Mouse (Mus musculus): Measurements from ENCODE around the gene Noto. TPM values are rescaled to one million over a fixed set of nuclear protein-coding genes. Genes with fewer than 3 reads are reported as not detected.

Noto gene
- polyA plus RNA-seq (2015; fragmentation: Nextera tagmentation; extraction: Ambion mirVana) = not detected in 2 replicates

DNA sequence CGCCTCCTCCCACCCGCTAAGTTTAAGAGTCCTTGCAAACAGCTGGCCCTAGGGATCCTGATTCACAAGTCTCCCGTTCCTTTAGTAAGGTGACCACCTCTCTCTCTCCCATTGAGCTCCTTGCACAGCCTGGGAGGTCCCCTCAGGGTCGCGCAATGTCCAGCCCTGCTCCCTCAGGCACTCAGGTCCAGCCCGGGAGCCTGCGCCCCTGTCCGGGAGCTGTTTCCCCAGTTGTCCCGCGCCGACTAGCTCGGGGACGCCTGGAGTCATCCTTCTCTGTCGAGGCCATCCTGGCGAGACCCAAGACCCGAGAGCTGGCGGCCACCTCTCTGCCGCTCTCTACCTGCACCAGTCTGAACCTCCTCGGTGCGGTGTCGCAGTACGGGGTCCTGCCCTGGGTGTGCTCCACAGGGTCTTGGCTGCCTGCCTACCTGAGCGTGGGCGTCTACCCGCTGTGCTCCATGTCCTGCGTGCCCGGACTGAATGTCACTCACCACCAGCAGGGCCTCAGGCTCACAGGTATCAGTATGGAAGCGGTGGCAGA, at the start of gene Noto:
Gene Noto, plus strand, starts transcription at position 51 of the 544 bp plus-strand sequence.
- H3K36me3 ChIP-seq = no peaks in the 10 kb centered on the region
- no peak within 1 kb of the TSS for H3K27ac ChIP-seq (replicated peaks)
- H3K4me1 ChIP-seq = peaks cover 8% of the 10 kb centered on the region
- H3K4me3 ChIP-seq = peak within 1 kb of the TSS; percentile 15
- WGBS = 11% methylated on average over 28 of the region's 28 CpGs
- no peak for ATAC-seq (ENCODE audit: extremely low read depth, insufficient number of reproducible peaks, low FRiP score, low TSS enrichment)
- H3K9ac ChIP-seq = no peak within 1 kb of the TSS; the same call in 1 of the 2 replicates
- peaks cover 76% of the 10 kb centered on the region for H3K27me3 ChIP-seq (replicated peaks)
- no peaks in the 10 kb centered on the region for H3K9me3 ChIP-seq
- H3K4me2 ChIP-seq = peak within 1 kb of the TSS; percentile 54

DNA sequence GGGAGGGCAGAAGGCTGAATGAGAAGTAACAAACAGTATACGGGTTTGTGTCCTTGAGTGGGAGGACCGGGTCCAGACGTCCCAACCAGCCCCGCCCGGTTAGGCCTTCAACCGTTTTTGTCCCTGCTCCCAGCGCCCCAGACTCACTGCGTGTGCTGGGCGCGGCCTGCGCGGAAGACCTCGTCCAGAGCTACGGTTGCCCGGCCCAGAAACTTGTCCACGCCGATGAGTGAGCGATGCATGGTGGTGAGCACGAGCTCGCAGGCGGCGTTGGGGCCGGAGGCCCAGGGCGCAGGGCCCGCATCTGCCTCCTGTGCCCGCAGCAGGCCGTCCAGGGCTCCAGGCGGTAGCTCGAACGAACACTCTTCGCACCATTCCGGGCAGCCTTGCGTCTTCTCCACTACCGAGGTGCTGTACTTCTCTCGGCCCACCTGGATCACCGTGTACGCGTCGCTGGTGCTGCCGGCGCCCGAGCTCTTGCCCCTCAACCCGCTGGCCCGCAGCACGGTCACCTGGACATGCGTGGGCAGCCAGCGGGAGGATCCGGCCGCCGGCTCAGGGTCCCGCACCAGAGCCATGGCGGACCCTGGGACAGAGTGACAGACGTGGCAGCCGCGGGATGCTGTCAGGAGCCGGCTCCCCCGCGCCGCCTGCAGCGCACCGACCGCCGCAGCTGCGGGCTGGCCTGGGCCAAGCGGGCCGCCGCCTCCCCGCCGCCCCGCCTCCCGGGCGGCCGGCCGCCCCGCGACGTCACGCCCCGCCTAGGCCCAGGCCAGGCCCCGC, 49.5 kb upstream of the Noto start, which contains the start of gene Rab11fip5:
Gene Rab11fip5, minus strand, starts transcription at position 684 of the 783 bp plus-strand sequence.
- peaks cover 70% of the 10 kb centered on the region for H3K4me1 ChIP-seq
- peaks cover 15% of the 10 kb centered on the region; the same call in 1 of the 2 replicates for H3K36me3 ChIP-seq
- H3K9ac ChIP-seq = peak within 1 kb of the TSS; percentile 98
- peak within 1 kb of the TSS; percentile 94 for H3K4me3 ChIP-seq
- no peak for ATAC-seq (ENCODE audit: extremely low read depth, insufficient number of reproducible peaks, low FRiP score, low TSS enrichment)
- H3K4me2 ChIP-seq = peak within 1 kb of the TSS; percentile 75
- no peaks in the 10 kb centered on the region for H3K27me3 ChIP-seq (replicated peaks)
- H3K27ac ChIP-seq (replicated peaks) = peak within 1 kb of the TSS; percentile 96
- no peaks in the 10 kb centered on the region for H3K9me3 ChIP-seq
- WGBS = 2% methylated on average over 79 of the region's 80 CpGs

DNA sequence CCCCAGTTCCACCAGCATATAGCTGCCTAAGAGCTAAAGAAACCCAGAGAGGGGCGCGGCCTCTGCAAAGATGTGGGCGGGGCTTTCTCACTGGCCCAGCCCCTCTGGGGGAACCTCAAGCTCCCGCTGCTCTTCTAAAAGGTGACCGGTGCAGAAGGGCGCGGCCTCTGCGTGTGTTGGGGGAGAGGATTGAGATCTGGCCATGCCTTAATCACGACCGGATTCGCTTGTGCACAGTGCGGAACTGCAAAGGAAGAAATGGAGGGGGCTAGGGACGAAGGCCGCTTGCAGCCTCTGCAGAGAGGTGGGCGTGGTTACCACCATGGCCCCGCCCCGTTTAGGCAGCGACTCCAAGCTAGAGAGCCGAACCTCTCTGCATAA, 49.0 kb upstream of the Noto start:
- no peaks in the 10 kb centered on the region for H3K27me3 ChIP-seq (replicated peaks)
- no peaks in the 10 kb centered on the region for H3K9me3 ChIP-seq
- H3K27ac ChIP-seq (replicated peaks) = peak overlapping the region; percentile 96
- peaks cover 15% of the 10 kb centered on the region; the same call in 1 of the 2 replicates for H3K36me3 ChIP-seq
- H3K9ac ChIP-seq = peak overlapping the region; percentile 98
- H3K4me2 ChIP-seq = peak overlapping the region; percentile 75
- WGBS = 0% methylated on average over 19 of the region's 19 CpGs
- peak overlapping the region; percentile 94 for H3K4me3 ChIP-seq
- peak; percentile 95 for ATAC-seq (ENCODE audit: extremely low read depth, insufficient number of reproducible peaks, low FRiP score, low TSS enrichment)
- peaks cover 64% of the 10 kb centered on the region for H3K4me1 ChIP-seq

DNA sequence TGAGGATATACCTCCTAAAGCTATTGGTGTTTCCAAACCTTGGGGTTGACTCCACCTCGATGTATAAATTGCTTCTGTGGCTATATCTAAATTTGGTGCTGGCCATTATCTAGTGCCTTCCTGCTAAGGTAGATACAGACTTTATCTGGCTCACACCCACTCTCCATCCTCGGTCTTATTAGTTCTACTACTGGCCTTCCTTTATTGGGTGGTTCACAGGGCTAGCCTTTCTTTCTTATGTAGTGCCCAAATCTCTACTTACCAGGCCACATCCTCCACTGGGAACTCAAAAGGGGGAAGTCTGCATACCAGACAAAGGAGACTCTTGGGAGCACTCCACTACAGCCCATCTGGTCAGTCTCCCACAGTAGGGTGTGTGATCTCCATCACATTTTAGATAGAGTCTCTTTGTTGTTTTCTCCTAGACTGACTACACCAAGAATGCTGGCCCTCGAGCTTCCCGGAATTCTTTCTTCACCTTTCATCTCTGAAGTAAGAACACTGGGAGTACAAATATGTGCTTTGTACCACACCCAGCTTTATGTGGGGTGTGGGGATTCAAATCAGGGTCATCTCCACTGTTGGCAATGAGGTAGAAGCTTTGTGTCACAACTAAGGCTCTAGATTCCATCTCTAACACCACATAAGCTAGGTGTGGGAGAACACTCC, 46.5 kb upstream of the Noto start:
- WGBS = 41% methylated on average over 4 of the region's 4 CpGs
- Histone ChIP-seq H3K9ac (no peak overlapping the region), H3K4me2 (no peak overlapping the region), H3K27ac (replicated peaks) (no peak overlapping the region), H3K27me3 (replicated peaks) (no peaks in the 10 kb centered on the region), H3K4me3 (no peak overlapping the region), H3K36me3 (no peaks in the 10 kb centered on the region), H3K4me1 (peaks cover 50% of the 10 kb centered on the region), H3K9me3 (no peaks in the 10 kb centered on the region)
- no peak for ATAC-seq (ENCODE audit: extremely low read depth, insufficient number of reproducible peaks, low FRiP score, low TSS enrichment)

DNA sequence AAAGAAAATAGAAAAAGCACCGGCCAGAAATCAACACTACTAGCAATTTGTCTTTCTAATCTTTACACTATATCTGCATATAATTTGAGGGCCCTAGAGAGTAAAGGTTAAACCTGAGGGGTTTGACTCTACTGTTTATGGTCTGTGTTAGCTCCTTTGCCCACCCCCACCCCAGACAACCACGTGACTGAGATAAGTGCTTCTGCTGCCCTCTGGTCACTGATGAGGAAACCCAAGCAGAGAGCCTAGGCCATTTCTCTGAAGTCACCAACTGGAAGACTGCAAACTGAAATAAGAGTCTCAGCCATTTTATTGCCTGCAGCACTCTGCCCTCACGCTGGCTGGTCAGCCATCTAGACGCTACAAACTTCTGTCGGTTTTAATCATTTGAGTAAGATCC, 45.8 kb upstream of the Noto start:
- Histone ChIP-seq H3K4me1 (peaks cover 43% of the 10 kb centered on the region), H3K27ac (replicated peaks) (no peak overlapping the region), H3K4me2 (no peak overlapping the region), H3K4me3 (no peak overlapping the region), H3K9me3 (no peaks in the 10 kb centered on the region), H3K36me3 (no peaks in the 10 kb centered on the region), H3K27me3 (replicated peaks) (no peaks in the 10 kb centered on the region), H3K9ac (no peak overlapping the region)
- 55% methylated on average over 5 of the region's 5 CpGs for WGBS
- ATAC-seq (ENCODE audit: extremely low read depth, insufficient number of reproducible peaks, low FRiP score, low TSS enrichment) = no peak

DNA sequence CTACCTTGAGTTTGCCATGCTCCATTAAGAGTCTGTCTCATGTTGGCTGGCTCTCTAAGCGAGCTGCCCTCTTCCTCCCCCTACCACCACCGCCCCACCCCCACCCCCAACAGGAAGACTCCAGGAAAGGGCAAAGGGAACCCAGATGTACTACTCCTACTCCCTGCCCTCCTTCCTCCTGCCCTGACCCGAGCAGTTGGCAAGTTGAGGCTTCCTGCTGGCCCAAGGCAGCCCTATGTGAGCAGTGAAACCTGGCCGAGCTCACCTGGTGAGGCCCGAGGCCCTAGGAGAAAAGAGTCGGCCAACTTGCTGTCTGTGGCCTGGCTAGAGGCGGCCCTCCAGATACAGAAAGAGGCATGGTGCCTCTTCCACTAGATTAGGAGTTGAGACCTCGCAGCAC, 45.1 kb upstream of the Noto start:
- no peaks in the 10 kb centered on the region for H3K27me3 ChIP-seq (replicated peaks)
- no peak overlapping the region for H3K4me3 ChIP-seq
- ATAC-seq (ENCODE audit: extremely low read depth, insufficient number of reproducible peaks, low FRiP score, low TSS enrichment) = no peak
- H3K4me1 ChIP-seq = peaks cover 40% of the 10 kb centered on the region
- no peaks in the 10 kb centered on the region for H3K9me3 ChIP-seq
- H3K27ac ChIP-seq (replicated peaks) = no peak overlapping the region
- H3K4me2 ChIP-seq = no peak overlapping the region
- WGBS = 45% methylated on average over 8 of the region's 8 CpGs
- H3K9ac ChIP-seq = no peak overlapping the region
- H3K36me3 ChIP-seq = no peaks in the 10 kb centered on the region

DNA sequence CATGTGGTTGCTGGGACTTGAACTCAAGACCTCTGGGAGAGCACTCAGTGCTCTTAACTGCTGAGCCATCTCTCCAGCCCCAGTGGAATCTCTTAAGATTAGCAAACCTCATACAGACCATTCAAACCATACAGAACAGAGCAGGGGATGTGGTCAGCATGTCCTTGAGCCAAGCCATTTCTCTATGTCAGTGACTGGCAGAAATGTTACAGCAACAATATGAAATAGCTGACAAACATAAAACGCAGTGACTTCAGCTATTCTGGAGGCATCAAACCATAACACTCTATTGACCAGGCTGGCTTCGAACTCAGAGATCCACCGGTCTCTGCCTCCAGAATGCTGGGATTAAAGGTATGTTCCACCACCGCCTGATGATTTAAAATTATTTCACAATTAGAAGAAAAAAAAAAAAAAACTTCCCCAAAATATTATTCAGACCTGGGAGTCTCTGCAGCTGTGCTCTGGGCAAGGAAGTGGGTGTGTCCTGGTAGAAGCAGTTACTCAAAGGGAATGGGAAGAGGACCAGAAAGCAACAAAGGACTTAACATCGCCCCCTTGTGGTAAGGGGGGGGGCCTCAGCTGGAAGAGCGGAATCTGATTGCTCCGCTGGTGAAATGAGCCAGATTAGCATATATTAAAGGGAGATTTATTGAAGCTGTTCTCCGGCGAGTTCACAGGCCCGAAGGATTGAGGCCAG, 43.3 kb upstream of the Noto start:
- WGBS = 28% methylated on average over 10 of the region's 10 CpGs
- Histone ChIP-seq H3K9me3 (no peaks in the 10 kb centered on the region), H3K9ac (peak overlapping the region; percentile 59), H3K27me3 (replicated peaks) (no peaks in the 10 kb centered on the region), H3K36me3 (no peaks in the 10 kb centered on the region), H3K4me2 (peak overlapping the region; percentile 62), H3K4me1 (peaks cover 36% of the 10 kb centered on the region), H3K27ac (replicated peaks) (no peak overlapping the region), H3K4me3 (peak overlapping the region; percentile 24)
- 0 out of 2 replicates have a peak, but pooled peaks have one; percentile 23 for ATAC-seq (ENCODE audit: extremely low read depth, insufficient number of reproducible peaks, low FRiP score, low TSS enrichment)

DNA sequence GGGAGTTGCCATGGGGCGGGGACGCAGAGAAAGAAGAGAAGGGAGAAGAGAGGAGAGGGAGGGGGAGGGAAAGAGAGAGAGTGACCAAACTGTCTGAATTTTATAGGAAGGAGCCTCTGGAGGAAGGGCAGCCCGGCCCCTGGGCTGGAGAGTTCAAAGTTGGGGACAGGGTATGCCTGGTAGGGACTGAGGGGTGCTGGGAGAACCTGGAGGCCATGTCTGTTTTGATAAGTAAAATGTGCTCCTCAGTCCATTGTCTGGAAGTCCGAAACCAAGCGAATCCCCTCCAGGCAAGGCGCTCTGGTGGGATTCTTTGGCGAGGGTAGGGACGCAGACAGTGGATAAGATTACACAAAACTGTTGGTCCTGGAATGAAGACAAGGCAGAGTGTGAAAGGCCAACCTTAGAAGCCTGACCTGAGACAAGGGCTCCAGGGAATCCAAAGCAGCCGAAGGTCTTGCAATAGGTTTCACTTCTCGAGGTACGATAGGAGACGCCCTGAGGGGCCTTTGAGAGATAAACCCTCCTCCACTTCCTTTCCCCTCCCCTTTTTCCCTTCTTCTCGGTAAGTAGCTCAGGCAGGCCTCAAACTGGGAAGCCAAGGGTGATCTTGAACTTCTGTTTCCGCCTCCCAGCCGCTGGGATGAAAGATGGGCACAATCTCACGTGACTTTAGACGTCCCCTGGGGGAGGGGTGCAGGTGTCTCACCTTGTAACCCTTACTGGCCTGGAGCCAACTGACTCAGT, 42.6 kb upstream of the Noto start:
- Histone ChIP-seq H3K4me2 (peak overlapping the region; percentile 62), H3K4me3 (peak overlapping the region; percentile 24), H3K27ac (replicated peaks) (no peak overlapping the region), H3K36me3 (no peaks in the 10 kb centered on the region), H3K9me3 (no peaks in the 10 kb centered on the region), H3K9ac (peak overlapping the region; percentile 59), H3K27me3 (replicated peaks) (peaks cover 7% of the 10 kb centered on the region), H3K4me1 (peaks cover 34% of the 10 kb centered on the region)
- no peak; the same call in 1 of the 2 replicates for ATAC-seq (ENCODE audit: extremely low read depth, insufficient number of reproducible peaks, low FRiP score, low TSS enrichment)
- WGBS = 22% methylated on average over 17 of the region's 17 CpGs

DNA sequence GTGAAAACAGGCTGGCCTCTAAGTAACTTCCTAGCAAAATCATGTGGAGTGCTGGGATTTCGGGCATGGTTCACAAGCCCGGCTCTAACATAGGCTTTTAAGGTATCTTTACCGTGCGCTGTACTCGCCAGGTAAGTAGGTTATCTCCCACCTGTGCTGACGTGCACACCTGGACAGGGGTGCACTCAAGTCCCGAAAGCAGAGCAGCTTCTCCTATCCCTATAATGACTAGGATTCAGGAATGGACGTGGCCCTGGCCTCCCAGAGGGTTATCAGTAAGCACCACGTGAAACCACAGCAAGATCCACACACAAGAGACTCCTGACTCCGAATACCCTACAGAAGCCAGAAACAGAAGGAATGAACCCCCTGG, 42.1 kb upstream of the Noto start:
- H3K4me2 ChIP-seq = no peak overlapping the region
- no peaks in the 10 kb centered on the region for H3K9me3 ChIP-seq
- WGBS = 63% methylated on average over 10 of the region's 10 CpGs

DNA sequence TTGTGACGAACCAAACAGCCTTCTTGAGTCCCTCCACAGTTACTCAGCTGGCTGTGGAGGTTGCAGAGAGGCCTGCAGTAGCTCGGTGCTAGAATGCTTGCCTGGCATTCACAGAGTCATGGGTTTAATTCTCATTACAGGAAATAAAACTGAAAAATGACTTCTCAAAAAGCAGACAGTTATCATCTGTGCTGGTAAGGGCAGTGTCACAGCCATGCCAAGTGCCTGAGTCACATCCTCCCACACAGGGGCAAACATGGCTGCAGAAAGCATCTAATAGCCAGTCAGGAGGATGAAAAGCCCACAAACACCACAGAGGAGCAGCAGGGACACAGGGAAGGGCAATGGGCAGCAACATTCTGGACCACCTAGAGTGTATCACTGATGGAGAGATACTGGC, 40.9 kb upstream of the Noto start:
- Histone ChIP-seq H3K4me2 (no peak overlapping the region), H3K27me3 (replicated peaks) (peaks cover 19% of the 10 kb centered on the region), H3K4me3 (no peak overlapping the region), H3K9me3 (no peaks in the 10 kb centered on the region), H3K9ac (no peak overlapping the region), H3K27ac (replicated peaks) (no peak overlapping the region), H3K4me1 (peaks cover 21% of the 10 kb centered on the region), H3K36me3 (no peaks in the 10 kb centered on the region)
- no peak for ATAC-seq (ENCODE audit: extremely low read depth, insufficient number of reproducible peaks, low FRiP score, low TSS enrichment)
- 65% methylated on average over 2 of the region's 2 CpGs for WGBS

More for the DNA sequence above, 42.1 kb upstream of the Noto start:
- no peak for ATAC-seq (ENCODE audit: extremely low read depth, insufficient number of reproducible peaks, low FRiP score, low TSS enrichment)
- Histone ChIP-seq H3K36me3 (no peaks in the 10 kb centered on the region), H3K9ac (no peak overlapping the region), H3K4me1 (peaks cover 32% of the 10 kb centered on the region), H3K27me3 (replicated peaks) (peaks cover 12% of the 10 kb centered on the region), H3K27ac (replicated peaks) (no peak overlapping the region), H3K4me3 (no peak overlapping the region)

Measured in heart, embryonic 13.5 days (tissue).